Mouse (Mus musculus) T-helper 1 cell (primary cell): ENCODE data around the gene Gle1.
"Not testable (repeated sequence)": the region's sequence is repeated elsewhere in the genome, so short reads cannot be mapped to it uniquely, and the experiment has no call there.

Experiments used
- in situ Hi-C: fragments of 300-600 bp; cut with MboI, MseI; formaldehyde crosslinking; loops from one replicate; pipeline ENCODE4 v1.15.1; 2025; ENCODE audit warnings: high pct_unique_total_duplicates

Gene Gle1

GRCm38 (mm10) chr2:29934906-29935599 lies at the start of gene Gle1:
Gene Gle1 (plus strand): TSS chr2:29935426.
- in situ Hi-C loops: loop anchor here (10.0 kb wide), 1 partner anchor 890 kb away; no protein-coding TSS in a partner anchor

DNA sequence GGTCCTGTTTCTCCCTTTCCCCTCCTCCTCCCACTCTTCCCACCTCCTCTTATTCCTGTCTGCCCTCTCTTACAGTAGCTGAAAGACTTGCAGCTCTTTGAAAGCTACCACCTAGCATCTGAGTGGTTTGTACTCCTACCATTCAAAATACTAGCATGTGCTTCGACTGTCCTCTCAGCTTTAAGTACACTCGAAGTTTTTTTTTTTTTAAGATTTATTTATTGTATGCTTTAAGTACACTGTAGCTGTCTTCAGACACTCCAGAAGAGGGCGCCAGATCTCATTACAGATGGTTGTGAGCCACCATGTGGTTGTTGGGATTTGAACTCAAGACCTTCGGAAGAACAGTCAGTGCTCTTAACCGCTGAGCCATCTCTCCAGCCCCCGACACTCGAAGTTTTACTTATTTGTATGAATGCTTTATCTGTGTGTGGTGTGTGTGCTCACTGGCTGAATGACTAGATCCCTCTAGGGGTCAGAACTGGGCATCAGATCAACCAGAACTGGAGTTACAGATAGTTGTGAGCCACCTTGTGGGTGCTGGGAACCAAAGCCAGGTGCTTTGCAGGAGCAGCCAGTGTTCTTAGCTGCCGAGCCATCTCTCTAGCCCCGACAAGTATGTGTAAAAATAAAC lies 48.5 kb upstream of the Gle1 start:
- in situ Hi-C loops: not testable (repeated sequence)

GRCm38 (mm10) chr2:29889066-29889944 lies 45.9 kb upstream of the Gle1 start, which contains the start of gene Odf2:
Gene Odf2 (plus strand): TSS chr2:29889221.
- in situ Hi-C loops: no loop called here

DNA sequence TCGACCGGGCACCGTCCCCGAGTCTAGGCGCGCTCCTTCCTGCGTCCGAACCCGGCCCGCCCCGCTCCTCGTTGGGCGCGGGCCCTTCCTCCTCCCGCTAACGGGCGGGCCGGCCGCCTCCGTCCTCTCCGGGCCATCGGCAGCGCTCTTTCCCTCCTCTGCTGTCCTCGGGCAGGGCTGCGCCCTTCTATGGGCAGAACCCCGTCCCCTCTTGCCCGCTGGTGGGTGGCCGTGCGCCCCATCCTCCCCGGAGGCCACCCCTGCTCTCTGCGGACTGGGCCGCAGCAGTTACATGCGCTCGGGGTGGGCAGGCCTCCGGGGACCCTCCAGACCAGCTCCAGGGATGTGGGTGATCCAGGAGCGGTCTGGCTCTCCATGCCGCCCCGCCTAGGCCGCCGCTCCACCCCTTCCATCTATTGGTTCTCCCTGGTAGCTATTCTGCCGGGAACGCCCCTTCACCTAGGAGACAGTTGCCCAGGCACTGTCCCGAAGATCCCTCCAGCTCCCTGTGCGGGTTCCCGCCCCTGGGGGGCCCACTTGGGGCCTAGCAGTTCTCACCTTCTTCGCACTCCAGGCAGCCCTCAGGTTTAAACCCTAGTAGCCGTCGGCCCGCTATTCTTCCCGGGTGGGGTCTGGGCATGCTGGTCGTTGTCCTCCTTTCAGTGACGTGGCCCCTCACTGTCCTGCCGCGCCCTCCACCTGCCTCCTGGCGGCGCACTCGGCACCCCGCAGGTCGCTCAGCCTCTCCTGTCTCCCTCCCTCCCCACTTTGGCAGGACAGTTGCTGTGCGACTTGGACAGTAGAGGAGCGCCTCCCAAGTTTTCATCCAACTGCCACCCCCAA lies 45.0 kb upstream of the Gle1 start:
- in situ Hi-C loops: no loop called here

DNA sequence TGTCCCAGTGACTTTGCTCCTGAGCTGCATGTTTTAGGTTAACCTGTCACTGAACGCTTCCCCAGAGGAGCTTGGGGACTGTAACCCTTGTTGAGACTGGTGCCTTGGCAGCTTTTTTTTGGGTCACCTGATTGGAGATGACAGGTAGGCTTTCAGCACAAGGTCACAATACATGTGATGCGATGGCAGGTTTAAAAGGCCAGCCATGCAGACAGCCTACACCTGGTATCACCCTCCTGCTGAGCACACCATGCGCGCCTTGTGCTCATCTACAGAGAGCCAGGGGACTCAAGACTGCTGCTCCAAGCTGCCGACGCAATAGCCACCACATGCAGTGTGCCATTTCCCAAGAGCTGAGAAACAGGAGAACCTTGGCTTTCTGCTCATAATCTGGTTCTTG lies 43.5 kb upstream of the Gle1 start:
- in situ Hi-C loops: no loop called here

DNA sequence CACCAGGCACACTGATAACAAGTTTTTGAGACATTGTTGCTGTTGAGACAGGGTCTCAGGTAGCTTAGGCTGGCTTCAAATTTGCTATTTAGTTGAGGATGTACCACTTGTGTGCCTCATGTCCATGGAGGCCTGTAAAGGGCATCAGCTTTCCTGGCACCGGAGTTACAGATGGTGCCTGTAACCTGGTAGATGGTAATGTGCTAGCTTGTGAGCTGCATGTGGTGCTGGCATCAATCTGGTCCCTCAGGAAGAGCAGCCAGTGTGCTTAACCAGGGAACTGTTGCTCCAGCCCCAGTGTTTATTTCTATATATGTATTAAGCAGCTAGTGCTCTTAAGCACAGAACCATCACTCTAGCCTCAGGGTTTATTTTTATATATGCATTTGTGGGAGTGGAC lies 39.2 kb upstream of the Gle1 start:
- in situ Hi-C loops: no loop called here

- in situ Hi-C loops: no loop called here
Measured at GRCm38 (mm10) chr2:29897366-29897765, 37.9 kb upstream of the Gle1 start.

DNA sequence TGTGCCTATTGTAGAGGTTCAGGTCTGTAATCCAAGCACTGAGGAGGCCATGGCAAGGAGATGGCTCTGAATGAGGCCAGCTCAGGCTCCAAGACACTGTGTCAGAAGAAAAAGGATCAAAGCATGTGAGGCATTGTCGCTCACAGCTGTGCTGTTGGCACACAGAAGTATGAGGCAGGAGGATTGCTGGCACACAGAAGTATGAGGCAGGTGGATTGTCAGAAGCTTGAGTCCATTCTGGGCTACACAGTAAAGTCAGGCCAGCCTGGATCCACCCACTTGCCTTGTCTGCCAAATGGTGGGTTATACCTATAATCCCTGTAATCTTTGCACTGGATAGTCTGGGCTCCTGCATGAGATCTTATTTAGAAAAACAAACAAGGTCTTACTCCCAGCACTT lies 37.1 kb upstream of the Gle1 start:
- in situ Hi-C loops: no loop called here

DNA sequence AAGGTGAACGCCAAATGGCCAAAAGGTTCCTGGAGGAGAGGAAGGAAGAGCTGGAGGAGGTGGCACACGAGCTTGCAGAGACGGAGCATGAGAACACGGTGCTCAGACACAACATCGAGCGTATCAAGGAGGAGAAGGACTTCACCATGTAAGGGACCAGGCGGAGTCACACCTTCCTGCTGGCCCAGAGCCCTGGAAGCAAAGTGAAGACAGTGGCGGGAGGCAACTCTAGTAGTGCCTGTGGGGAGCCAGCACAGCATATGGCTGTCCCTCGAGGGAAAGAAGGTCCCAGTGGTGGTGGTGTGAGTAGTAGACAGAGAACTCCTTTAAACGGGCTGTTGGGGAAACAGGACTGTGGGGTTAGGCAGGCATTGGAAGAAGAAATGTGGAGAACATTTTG lies 33.0 kb upstream of the Gle1 start:
- in situ Hi-C loops: no loop called here

- in situ Hi-C loops: not testable (repeated sequence)
Measured at GRCm38 (mm10) chr2:29908171-29908570, 27.1 kb upstream of the Gle1 start.

DNA sequence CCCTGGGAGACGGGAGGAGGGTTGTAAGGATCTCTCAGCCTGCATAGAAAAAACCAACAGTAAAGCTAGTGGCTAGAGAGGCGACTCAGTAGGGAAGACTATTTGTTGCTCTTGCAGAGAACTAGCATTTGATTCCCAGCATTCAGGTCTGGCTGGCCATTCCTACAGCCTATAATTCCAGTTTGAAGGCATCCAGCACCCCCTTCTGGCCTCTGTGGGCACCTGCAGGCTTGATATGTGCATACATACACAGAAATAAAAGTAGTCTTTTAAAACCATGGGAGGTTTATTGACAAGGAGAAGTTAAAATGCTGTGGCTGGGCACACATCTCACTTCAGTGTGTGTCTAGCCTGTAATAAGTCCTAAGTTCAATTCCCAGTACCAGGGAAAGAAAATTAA lies 25.2 kb upstream of the Gle1 start:
- in situ Hi-C loops: no loop called here

DNA sequence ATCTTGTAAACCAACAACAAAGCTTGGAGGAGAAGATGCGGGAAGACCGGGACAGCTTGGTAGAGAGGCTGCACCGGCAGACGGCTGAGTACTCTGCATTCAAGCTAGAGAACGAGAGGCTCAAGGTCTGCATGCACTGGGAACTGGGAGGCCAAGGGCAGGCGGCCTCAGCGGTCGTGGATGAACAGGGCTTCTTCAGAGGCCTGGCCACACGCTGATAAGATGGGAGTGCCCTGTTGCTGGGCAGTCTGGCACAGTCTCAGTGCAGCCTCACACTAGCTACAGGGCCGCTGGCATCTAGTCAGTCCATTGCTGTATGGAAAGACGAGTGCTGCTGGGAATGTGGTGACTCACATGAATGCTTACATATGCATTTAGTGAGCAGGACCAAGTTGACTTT lies 17.6 kb upstream of the Gle1 start:
- in situ Hi-C loops: no loop called here

- in situ Hi-C loops: no loop called here
Measured at GRCm38 (mm10) chr2:29922011-29922410, 13.2 kb upstream of the Gle1 start.

DNA sequence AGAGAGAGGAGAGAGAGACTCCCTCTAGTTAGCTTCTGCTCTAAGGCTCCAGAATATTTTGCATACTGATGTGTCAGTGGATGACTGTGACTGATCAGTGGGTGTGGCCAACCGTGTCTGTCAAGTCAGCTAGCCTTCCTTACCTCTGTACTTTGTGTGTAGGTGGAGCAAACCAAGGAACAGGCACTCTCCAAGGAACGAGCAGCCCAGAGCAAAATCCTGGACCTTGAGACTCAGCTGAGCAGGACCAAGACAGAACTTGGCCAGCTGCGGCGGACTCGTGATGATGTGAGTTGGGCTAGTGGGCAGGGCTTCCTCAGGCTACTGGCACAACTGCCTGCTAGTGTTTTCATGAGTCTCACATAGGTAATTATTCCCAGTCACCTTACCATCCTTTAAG lies 8.7 kb upstream of the Gle1 start:
- in situ Hi-C loops: no loop called here

DNA sequence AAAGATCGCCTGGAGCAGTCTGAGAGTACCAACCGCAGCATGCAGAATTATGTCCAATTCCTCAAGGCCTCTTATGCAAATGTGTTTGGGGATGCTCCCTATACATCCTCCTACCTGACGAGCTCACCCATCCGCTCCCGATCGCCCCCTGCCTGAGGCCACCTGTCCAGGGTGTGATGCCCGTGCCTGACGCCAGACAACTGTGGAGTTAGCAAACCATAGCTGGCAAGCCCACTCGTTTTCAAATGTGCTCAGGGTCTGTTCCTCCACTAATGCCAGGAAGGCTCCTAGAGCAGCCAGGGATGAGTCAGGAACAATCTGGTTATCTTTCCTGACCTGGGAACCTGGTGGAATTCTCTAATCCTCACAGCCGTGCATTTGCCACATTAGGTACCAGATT lies 4.7 kb upstream of the Gle1 start:
- in situ Hi-C loops: loop anchor here (10.0 kb wide), 1 partner anchor 894 kb away; no protein-coding TSS in a partner anchor

- in situ Hi-C loops: loop anchor here (10.0 kb wide), 1 partner anchor 894 kb away; no protein-coding TSS in a partner anchor
Measured at GRCm38 (mm10) chr2:29931194-29931593, 4.0 kb upstream of the Gle1 start.

- in situ Hi-C loops: no loop called here
Measured at GRCm38 (mm10) chr2:29940073-29940472, 4.8 kb downstream of the Gle1 start.

- in situ Hi-C loops: no loop called here
Measured at GRCm38 (mm10) chr2:29940826-29941225, 5.6 kb downstream of the Gle1 start.

- in situ Hi-C loops: no loop called here
Measured at GRCm38 (mm10) chr2:29944723-29945122, 9.5 kb downstream of the Gle1 start.

DNA sequence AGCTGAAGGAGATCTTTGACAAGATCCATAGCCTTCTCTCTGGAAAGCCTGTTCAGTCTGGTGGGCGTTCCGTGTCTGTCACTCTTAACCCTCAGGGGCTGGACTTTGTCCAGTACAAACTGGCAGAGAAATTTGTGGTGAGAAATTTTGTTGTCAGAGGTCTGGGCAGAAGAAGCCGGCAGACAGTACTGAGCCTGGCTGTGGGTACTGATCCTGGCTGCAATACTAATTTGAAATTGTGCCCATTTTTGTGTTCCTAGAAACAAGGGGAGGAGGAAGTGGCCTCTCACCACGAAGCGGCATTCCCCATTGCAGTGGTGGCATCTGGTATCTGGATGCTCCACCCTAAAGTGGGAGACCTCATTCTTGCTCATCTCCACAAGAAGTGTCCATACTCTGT lies 13.7 kb downstream of the Gle1 start:
- in situ Hi-C loops: no loop called here

DNA sequence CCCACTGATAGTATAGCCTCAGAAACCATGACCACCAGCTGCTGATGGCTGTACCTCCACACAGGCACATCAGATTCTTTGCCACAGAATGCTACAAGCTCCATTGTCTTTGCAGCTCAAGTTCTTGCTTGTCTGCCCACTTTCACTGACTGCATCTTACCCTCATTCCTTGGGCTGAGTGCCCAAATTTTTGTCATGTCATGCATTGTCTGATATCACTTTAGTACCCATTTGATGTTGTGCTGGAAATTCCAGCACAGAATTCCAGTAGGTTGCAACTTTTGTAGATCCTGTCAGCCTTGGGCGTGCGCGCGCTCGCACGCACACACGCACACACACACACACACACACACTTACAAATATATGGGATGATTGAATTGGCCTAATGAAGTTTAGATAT lies 26.0 kb downstream of the Gle1 start:
- in situ Hi-C loops: no loop called here
